Mouse (Mus musculus): ENCODE results near the gene Rap2c. TPM values are rescaled to one million over a fixed set of nuclear protein-coding genes. Genes with fewer than 3 reads are reported as not detected.

Gene Rap2c
- polyA plus RNA-seq, 1 experiment from 2014 or later, result 13.0 TPM

DNA sequence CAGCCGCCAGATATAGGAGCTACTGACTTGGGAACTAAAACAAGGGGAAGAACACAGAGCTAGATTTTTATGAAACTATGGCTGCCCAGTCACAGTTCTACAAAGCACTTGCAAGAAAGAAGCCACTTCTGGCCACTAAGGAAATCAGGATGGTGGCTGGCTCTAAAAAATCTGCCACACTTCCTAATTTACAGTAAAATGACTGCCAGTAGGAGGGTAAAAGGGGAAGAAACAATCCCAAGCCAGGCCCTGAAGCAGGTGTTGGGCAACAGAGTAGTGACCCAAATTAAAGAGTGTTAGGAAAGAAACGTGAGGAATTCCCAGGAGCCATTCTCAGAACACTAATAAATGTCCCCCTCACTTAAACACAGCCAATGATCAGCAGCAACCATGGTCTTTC is 5.5 kb downstream of the Rap2c start:
- no peaks in the 10 kb centered on the region for H3K27me3 ChIP-seq (ENCODE audit: insufficient read depth, low read length)
- no peak for TF ChIP-seq CTCF (IDR thresholded peaks at IDR 0.05; ENCODE audit: low read depth)
- DNase-seq (ENCODE audit: low spot score) (no peak), ATAC-seq (replicated peaks; ENCODE audit: low FRiP score, low read depth) (no peak)
- no peak overlapping the region for H3K4me3 ChIP-seq (replicated peaks; ENCODE audit: low read depth, low read length)
- no peak overlapping the region for H3K4me2 ChIP-seq (ENCODE audit: low read length)
- no peaks in the 10 kb centered on the region for H3K36me3 ChIP-seq (ENCODE audit: insufficient read depth, low read length)
- no peaks in the 10 kb centered on the region for H3K9me3 ChIP-seq (replicated peaks; ENCODE audit: low read length)
- H3K4me1 ChIP-seq (replicated peaks; ENCODE audit: insufficient read depth, low read length), result no peaks in the 10 kb centered on the region
- WGBS, result 58% methylated on average over 2 of the region's 2 CpGs
- H3K9ac ChIP-seq (ENCODE audit: low read depth, low read length), result no peak overlapping the region
- H3K27ac ChIP-seq, result no peak overlapping the region

- Histone ChIP-seq H3K27ac (no peak overlapping the region), H3K4me2 (ENCODE audit: low read length) (no peak overlapping the region), H3K4me1 (replicated peaks; ENCODE audit: insufficient read depth, low read length) (no peaks in the 10 kb centered on the region), H3K4me3 (replicated peaks; ENCODE audit: low read depth, low read length) (no peak overlapping the region), H3K9me3 (replicated peaks; ENCODE audit: low read length) (no peaks in the 10 kb centered on the region), H3K9ac (ENCODE audit: low read depth, low read length) (no peak overlapping the region), H3K27me3 (ENCODE audit: insufficient read depth, low read length) (no peaks in the 10 kb centered on the region), H3K36me3 (ENCODE audit: insufficient read depth, low read length) (0 out of 2 replicates have a peak, but pooled peaks cover 2% of the 10 kb centered on the region)
- 77% methylated on average over 4 of the region's 4 CpGs for WGBS
- no peak for TF ChIP-seq CTCF (IDR thresholded peaks at IDR 0.05; ENCODE audit: low read depth)
- ATAC-seq (replicated peaks; ENCODE audit: low FRiP score, low read depth), result no peak
- no peak for DNase-seq (ENCODE audit: low spot score)
Measured at GRCm38 (mm10) chrX:51010323-51010722, 7.5 kb downstream of the Rap2c start.

- Histone ChIP-seq H3K9me3 (replicated peaks; ENCODE audit: low read length) (no peaks in the 10 kb centered on the region), H3K9ac (ENCODE audit: low read depth, low read length) (no peak overlapping the region), H3K27ac (no peak overlapping the region), H3K4me1 (replicated peaks; ENCODE audit: insufficient read depth, low read length) (no peaks in the 10 kb centered on the region), H3K4me2 (ENCODE audit: low read length) (no peak overlapping the region), H3K27me3 (ENCODE audit: insufficient read depth, low read length) (no peaks in the 10 kb centered on the region), H3K36me3 (ENCODE audit: insufficient read depth, low read length) (no peaks in the 10 kb centered on the region), H3K4me3 (replicated peaks; ENCODE audit: low read depth, low read length) (no peak overlapping the region)
- 79% methylated on average over 6 of the region's 6 CpGs for WGBS
- no peak for ATAC-seq (replicated peaks; ENCODE audit: low FRiP score, low read depth)
- TF ChIP-seq CTCF (IDR thresholded peaks at IDR 0.05; ENCODE audit: low read depth), result no peak
- DNase-seq (ENCODE audit: low spot score), result no peak
Measured at GRCm38 (mm10) chrX:51000791-51001190, 17.0 kb downstream of the Rap2c start.

GRCm38 (mm10) chrX:50995310-50995709 is 22.5 kb downstream of the Rap2c start:
- H3K27me3 ChIP-seq (ENCODE audit: insufficient read depth, low read length), result no peaks in the 10 kb centered on the region
- no peak overlapping the region for H3K4me2 ChIP-seq (ENCODE audit: low read length)
- H3K4me1 ChIP-seq (replicated peaks; ENCODE audit: insufficient read depth, low read length), result no peaks in the 10 kb centered on the region
- H3K9ac ChIP-seq (ENCODE audit: low read depth, low read length), result no peak overlapping the region
- no peak overlapping the region for H3K27ac ChIP-seq
- WGBS, result 63% methylated on average over 2 of the region's 2 CpGs
- no peak for TF ChIP-seq CTCF (IDR thresholded peaks at IDR 0.05; ENCODE audit: low read depth)
- ATAC-seq (replicated peaks; ENCODE audit: low FRiP score, low read depth), result no peak
- H3K36me3 ChIP-seq (ENCODE audit: insufficient read depth, low read length), result no peaks in the 10 kb centered on the region
- H3K9me3 ChIP-seq (replicated peaks; ENCODE audit: low read length), result no peaks in the 10 kb centered on the region
- no peak overlapping the region for H3K4me3 ChIP-seq (replicated peaks; ENCODE audit: low read depth, low read length)
- no peak for DNase-seq (ENCODE audit: low spot score)

- TF ChIP-seq CTCF (IDR thresholded peaks at IDR 0.05; ENCODE audit: low read depth), result no peak
- Histone ChIP-seq H3K4me1 (replicated peaks; ENCODE audit: insufficient read depth, low read length) (no peaks in the 10 kb centered on the region), H3K9ac (ENCODE audit: low read depth, low read length) (no peak overlapping the region), H3K27me3 (ENCODE audit: insufficient read depth, low read length) (no peaks in the 10 kb centered on the region), H3K4me2 (ENCODE audit: low read length) (no peak overlapping the region), H3K36me3 (ENCODE audit: insufficient read depth, low read length) (no peaks in the 10 kb centered on the region), H3K4me3 (replicated peaks; ENCODE audit: low read depth, low read length) (no peak overlapping the region), H3K27ac (no peak overlapping the region), H3K9me3 (replicated peaks; ENCODE audit: low read length) (no peaks in the 10 kb centered on the region)
- no peak for DNase-seq (ENCODE audit: low spot score)
- no peak for ATAC-seq (replicated peaks; ENCODE audit: low FRiP score, low read depth)
- 90% methylated on average over 5 of the region's 5 CpGs for WGBS
Measured at GRCm38 (mm10) chrX:50991324-50991723, 26.5 kb downstream of the Rap2c start.

DNA sequence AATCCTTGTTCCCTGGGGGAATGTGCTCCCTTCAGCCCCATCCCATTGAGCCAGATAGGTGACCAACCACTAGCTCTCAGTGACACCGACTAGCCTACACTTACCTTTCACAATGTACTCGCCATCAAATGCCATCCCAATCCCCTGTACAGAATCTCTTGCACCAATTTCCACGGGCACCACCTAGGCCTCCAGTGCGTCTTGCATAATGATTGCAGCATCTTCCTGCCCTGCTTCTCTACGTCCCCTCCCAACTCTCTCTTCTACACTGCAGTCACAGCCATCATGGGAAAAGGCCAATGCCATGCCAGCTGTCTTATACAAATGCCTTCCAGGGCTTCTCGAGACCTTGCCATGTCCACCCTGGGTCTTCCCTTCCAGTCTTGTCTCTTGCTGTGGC is 27.9 kb downstream of the Rap2c start:
- TF ChIP-seq CTCF (IDR thresholded peaks at IDR 0.05; ENCODE audit: low read depth), result no peak
- H3K27ac ChIP-seq, result no peak overlapping the region
- ATAC-seq (replicated peaks; ENCODE audit: low FRiP score, low read depth), result no peak
- no peaks in the 10 kb centered on the region for H3K4me1 ChIP-seq (replicated peaks; ENCODE audit: insufficient read depth, low read length)
- H3K4me2 ChIP-seq (ENCODE audit: low read length), result no peak overlapping the region
- H3K36me3 ChIP-seq (ENCODE audit: insufficient read depth, low read length), result no peaks in the 10 kb centered on the region
- H3K27me3 ChIP-seq (ENCODE audit: insufficient read depth, low read length), result no peaks in the 10 kb centered on the region
- 88% methylated on average over 6 of the region's 6 CpGs for WGBS
- no peaks in the 10 kb centered on the region for H3K9me3 ChIP-seq (replicated peaks; ENCODE audit: low read length)
- no peak overlapping the region for H3K4me3 ChIP-seq (replicated peaks; ENCODE audit: low read depth, low read length)
- H3K9ac ChIP-seq (ENCODE audit: low read depth, low read length), result no peak overlapping the region
- DNase-seq (ENCODE audit: low spot score), result no peak

DNA sequence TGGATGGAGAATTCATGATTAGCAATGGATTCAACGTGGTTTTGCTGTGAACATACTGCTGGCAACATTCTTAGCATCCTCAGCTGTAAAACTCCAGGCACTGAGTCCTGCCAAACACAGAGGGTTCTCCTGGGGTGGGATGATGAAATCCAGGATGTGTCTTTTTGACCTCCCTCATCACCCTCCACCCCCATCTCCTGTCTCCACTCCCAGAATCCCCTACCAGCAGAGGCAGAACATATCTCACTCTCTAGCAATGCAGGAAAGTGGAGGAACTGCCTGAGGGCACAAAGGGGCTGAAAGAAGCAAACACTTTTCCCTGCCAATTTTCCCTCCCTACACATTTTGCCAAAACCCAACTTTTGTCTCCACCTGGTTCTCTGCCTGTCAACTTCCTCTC is 29.2 kb downstream of the Rap2c start:
- H3K4me3 ChIP-seq (replicated peaks; ENCODE audit: low read depth, low read length), result no peak overlapping the region
- no peak for DNase-seq (ENCODE audit: low spot score)
- H3K4me2 ChIP-seq (ENCODE audit: low read length), result no peak overlapping the region
- H3K9me3 ChIP-seq (replicated peaks; ENCODE audit: low read length), result no peaks in the 10 kb centered on the region
- no peaks in the 10 kb centered on the region for H3K4me1 ChIP-seq (replicated peaks; ENCODE audit: insufficient read depth, low read length)
- H3K27me3 ChIP-seq (ENCODE audit: insufficient read depth, low read length), result no peaks in the 10 kb centered on the region
- H3K9ac ChIP-seq (ENCODE audit: low read depth, low read length), result no peak overlapping the region
- no peak for TF ChIP-seq CTCF (IDR thresholded peaks at IDR 0.05; ENCODE audit: low read depth)
- H3K36me3 ChIP-seq (ENCODE audit: insufficient read depth, low read length), result no peaks in the 10 kb centered on the region
- WGBS, result 45% methylated on average over 1 of the region's 1 CpGs
- ATAC-seq (replicated peaks; ENCODE audit: low FRiP score, low read depth), result no peak
- H3K27ac ChIP-seq, result no peak overlapping the region
